Mouse (Mus musculus) megakaryocyte progenitor cell, adult 5-6 weeks (primary cell): Measurements from ENCODE around the gene Prpf3. TPM values are rescaled to one million over a fixed set of nuclear protein-coding genes. Genes with fewer than 3 reads are reported as not detected.
"Not testable (repeated sequence)": the region's sequence is repeated elsewhere in the genome, so short reads cannot be mapped to it uniquely, and the experiment has no call there.

ENCODE experiments used
- ATAC-seq: replicated peaks from 2 replicates; pipeline ENCODE4 v1.8.0; 2016; ENCODE audit warnings: mild to moderate bottlenecking, moderate TSS enrichment, inconsistent platforms; ENCODE audit not compliant: poor library complexity
- total RNA-seq, 2 experiments: library from RNA; stranded (forward) in 1 of 2; stranded (reverse) in 1 of 2; fragments of 157-497, 149-512 nt in 1 of 2; fragments of 200-1000 nt in 1 of 2; gene quantifications; 2 replicates each; pipeline versions ENCODE4 v1.2.3 to v1.2.4; 2015 to 2017

The Prpf3 gene
- total RNA-seq (2015) (41.2 and 56.2 TPM in 2 replicates), total RNA-seq (2017) (25.7 and 51.2 TPM in 2 replicates)

GRCm38 (mm10) chr3:95855502-95856089, at the start of gene Prpf3:
Prpf3 (minus strand) TSS chr3:95855885.
- peak; percentile 96 for ATAC-seq

- no peak for ATAC-seq
Measured at GRCm38 (mm10) chr3:95904568-95904967, 48.9 kb upstream of the Prpf3 start, which contains the start of gene Car14. Car14 (minus strand) TSS chr3:95904691.

GRCm38 (mm10) chr3:95903753-95904502, 48.2 kb upstream of the Prpf3 start:
- no peak for ATAC-seq

GRCm38 (mm10) chr3:95902643-95903042, 47.0 kb upstream of the Prpf3 start:
- no peak for ATAC-seq

GRCm38 (mm10) chr3:95902373-95902625, 46.6 kb upstream of the Prpf3 start:
- no peak for ATAC-seq

GRCm38 (mm10) chr3:95901616-95902372, 46.1 kb upstream of the Prpf3 start:
- ATAC-seq: no peak

- ATAC-seq: no peak
Measured at GRCm38 (mm10) chr3:95899800-95900524, 44.3 kb upstream of the Prpf3 start.

- ATAC-seq: not testable (repeated sequence)
Measured at GRCm38 (mm10) chr3:95895501-95895900, 39.8 kb upstream of the Prpf3 start.

GRCm38 (mm10) chr3:95894317-95895160, 38.9 kb upstream of the Prpf3 start:
- no peak for ATAC-seq

- peak; percentile 94 for ATAC-seq
Measured at GRCm38 (mm10) chr3:95893606-95894316, 38.1 kb upstream of the Prpf3 start, which contains the start of gene Aph1a. Aph1a (plus strand) TSS chr3:95893969.

- ATAC-seq: no peak
Measured at GRCm38 (mm10) chr3:95893126-95893525, 37.4 kb upstream of the Prpf3 start.

GRCm38 (mm10) chr3:95892066-95893052, 36.7 kb upstream of the Prpf3 start:
- ATAC-seq: no peak

- peak; percentile 53 for ATAC-seq
Measured at GRCm38 (mm10) chr3:95891211-95892065, 35.8 kb upstream of the Prpf3 start, which contains the start of gene BC028528. BC028528 (minus strand) TSS chr3:95892005.

GRCm38 (mm10) chr3:95889664-95890063, 34.0 kb upstream of the Prpf3 start:
- ATAC-seq: no peak

GRCm38 (mm10) chr3:95887596-95887995, 31.9 kb upstream of the Prpf3 start:
- no peak for ATAC-seq

- no peak for ATAC-seq
Measured at GRCm38 (mm10) chr3:95884400-95884799, 28.7 kb upstream of the Prpf3 start.

GRCm38 (mm10) chr3:95882816-95883425, 27.2 kb upstream of the Prpf3 start:
- peak; percentile 30; the same call in 1 of the 2 replicates for ATAC-seq
